Mouse (Mus musculus): Measurements from ENCODE around the gene Gan. TPM values are rescaled to one million over a fixed set of nuclear protein-coding genes. Genes with fewer than 3 reads are reported as not detected.

Gene Gan
- polyA plus RNA-seq, 1 experiment, result 1.7 TPM

GRCm38 (mm10) chr8:117156149-117156548 is 1.8 kb upstream of the Gan start:
- H3K4me3 ChIP-seq (replicated peaks), result peak overlapping the region; percentile 18
- peaks cover 60% of the 10 kb centered on the region for H3K4me1 ChIP-seq
- no peaks in the 10 kb centered on the region for H3K9me3 ChIP-seq
- TF ChIP-seq GATA1 (IDR thresholded peaks at IDR 0.05; ENCODE audit: borderline replicate concordance, low read length) (no peak), FLI1 (IDR thresholded peaks at IDR 0.05; ENCODE audit: low read length) (no peak)
- peaks cover 2% of the 10 kb centered on the region for H3K27me3 ChIP-seq (replicated peaks)
- peaks cover 2% of the 10 kb centered on the region for H3K36me3 ChIP-seq (replicated peaks; ENCODE audit: low read length)

GRCm38 (mm10) chr8:117156866-117157768 is 818 bp upstream of the Gan start:
- H3K27me3 ChIP-seq (replicated peaks), result no peaks in the 10 kb centered on the region
- TF ChIP-seq GATA1 (IDR thresholded peaks at IDR 0.05; ENCODE audit: borderline replicate concordance, low read length) (no peak), FLI1 (IDR thresholded peaks at IDR 0.05; ENCODE audit: low read length) (no peak)
- peaks cover 65% of the 10 kb centered on the region for H3K4me1 ChIP-seq
- H3K36me3 ChIP-seq (replicated peaks; ENCODE audit: low read length), result peaks cover 7% of the 10 kb centered on the region
- H3K9me3 ChIP-seq, result no peaks in the 10 kb centered on the region
- peak overlapping the region; percentile 98 for H3K4me3 ChIP-seq (replicated peaks)

- Histone ChIP-seq H3K4me3 (replicated peaks) (peak overlapping the region; percentile 98), H3K9me3 (no peaks in the 10 kb centered on the region), H3K4me1 (peaks cover 59% of the 10 kb centered on the region), H3K36me3 (replicated peaks; ENCODE audit: low read length) (peaks cover 7% of the 10 kb centered on the region), H3K27me3 (replicated peaks) (no peaks in the 10 kb centered on the region)
- TF ChIP-seq GATA1 (IDR thresholded peaks at IDR 0.05; ENCODE audit: borderline replicate concordance, low read length) (no peak), FLI1 (IDR thresholded peaks at IDR 0.05; ENCODE audit: low read length) (no peak)
These were observed 205 bp upstream of the Gan start for GRCm38 (mm10) chr8:117157769-117158091.

- Histone ChIP-seq H3K36me3 (replicated peaks; ENCODE audit: low read length) (peaks cover 13% of the 10 kb centered on the region), H3K4me1 (peaks cover 57% of the 10 kb centered on the region), H3K27me3 (replicated peaks) (no peaks in the 10 kb centered on the region), H3K9me3 (no peaks in the 10 kb centered on the region), H3K4me3 (replicated peaks) (peak overlapping the region; percentile 98)
- TF ChIP-seq GATA1 (IDR thresholded peaks at IDR 0.05; ENCODE audit: borderline replicate concordance, low read length) (no peak), FLI1 (IDR thresholded peaks at IDR 0.05; ENCODE audit: low read length) (no peak)
These were observed 1.1 kb downstream of the Gan start for GRCm38 (mm10) chr8:117159031-117159430.

- peaks cover 61% of the 10 kb centered on the region for H3K36me3 ChIP-seq (replicated peaks; ENCODE audit: low read length)
- H3K4me1 ChIP-seq, result peaks cover 52% of the 10 kb centered on the region
- H3K27me3 ChIP-seq (replicated peaks), result no peaks in the 10 kb centered on the region
- H3K4me3 ChIP-seq (replicated peaks), result no peak overlapping the region
- H3K9me3 ChIP-seq, result no peaks in the 10 kb centered on the region
- TF ChIP-seq GATA1 (IDR thresholded peaks at IDR 0.05; ENCODE audit: borderline replicate concordance, low read length) (no peak), FLI1 (IDR thresholded peaks at IDR 0.05; ENCODE audit: low read length) (no peak)
These were observed 7.0 kb downstream of the Gan start for GRCm38 (mm10) chr8:117164912-117165311.

GRCm38 (mm10) chr8:117165542-117165941 is 7.6 kb downstream of the Gan start:
- H3K4me1 ChIP-seq, result peaks cover 55% of the 10 kb centered on the region
- TF ChIP-seq FLI1 (IDR thresholded peaks at IDR 0.05; ENCODE audit: low read length), result no peak
- no peak for TF ChIP-seq GATA1 (IDR thresholded peaks at IDR 0.05; ENCODE audit: borderline replicate concordance, low read length)
- no peaks in the 10 kb centered on the region for H3K9me3 ChIP-seq
- H3K36me3 ChIP-seq (replicated peaks; ENCODE audit: low read length), result peaks cover 61% of the 10 kb centered on the region
- no peak overlapping the region for H3K4me3 ChIP-seq (replicated peaks)
- no peaks in the 10 kb centered on the region for H3K27me3 ChIP-seq (replicated peaks)

- Histone ChIP-seq H3K4me1 (peaks cover 55% of the 10 kb centered on the region), H3K9me3 (no peaks in the 10 kb centered on the region), H3K4me3 (replicated peaks) (no peak overlapping the region), H3K36me3 (replicated peaks; ENCODE audit: low read length) (peaks cover 61% of the 10 kb centered on the region), H3K27me3 (replicated peaks) (no peaks in the 10 kb centered on the region)
- TF ChIP-seq FLI1 (IDR thresholded peaks at IDR 0.05; ENCODE audit: low read length) (no peak), GATA1 (IDR thresholded peaks at IDR 0.05; ENCODE audit: borderline replicate concordance, low read length) (no peak)
These were observed 8.6 kb downstream of the Gan start for GRCm38 (mm10) chr8:117166515-117166914.

- Histone ChIP-seq H3K36me3 (replicated peaks; ENCODE audit: low read length) (peaks cover 65% of the 10 kb centered on the region), H3K4me3 (replicated peaks) (no peak overlapping the region), H3K27me3 (replicated peaks) (no peaks in the 10 kb centered on the region), H3K4me1 (peaks cover 61% of the 10 kb centered on the region), H3K9me3 (no peaks in the 10 kb centered on the region)
- TF ChIP-seq FLI1 (IDR thresholded peaks at IDR 0.05; ENCODE audit: low read length) (no peak), GATA1 (IDR thresholded peaks at IDR 0.05; ENCODE audit: borderline replicate concordance, low read length) (no peak)
These were observed 9.4 kb downstream of the Gan start for GRCm38 (mm10) chr8:117167243-117167883.

GRCm38 (mm10) chr8:117168378-117168777 is 10.4 kb downstream of the Gan start:
- Histone ChIP-seq H3K27me3 (replicated peaks) (no peaks in the 10 kb centered on the region), H3K4me3 (replicated peaks) (no peak overlapping the region), H3K4me1 (peaks cover 67% of the 10 kb centered on the region), H3K9me3 (no peaks in the 10 kb centered on the region), H3K36me3 (replicated peaks; ENCODE audit: low read length) (peaks cover 66% of the 10 kb centered on the region)
- no peak for TF ChIP-seq GATA1 (IDR thresholded peaks at IDR 0.05; ENCODE audit: borderline replicate concordance, low read length)
- no peak for TF ChIP-seq FLI1 (IDR thresholded peaks at IDR 0.05; ENCODE audit: low read length)

- H3K27me3 ChIP-seq (replicated peaks), result no peaks in the 10 kb centered on the region
- TF ChIP-seq GATA1 (IDR thresholded peaks at IDR 0.05; ENCODE audit: borderline replicate concordance, low read length) (no peak), FLI1 (IDR thresholded peaks at IDR 0.05; ENCODE audit: low read length) (no peak)
- no peaks in the 10 kb centered on the region for H3K9me3 ChIP-seq
- H3K4me3 ChIP-seq (replicated peaks), result peak overlapping the region; percentile 54
- H3K4me1 ChIP-seq, result peaks cover 79% of the 10 kb centered on the region
- H3K36me3 ChIP-seq (replicated peaks; ENCODE audit: low read length), result peaks cover 75% of the 10 kb centered on the region
These were observed 13.9 kb downstream of the Gan start for GRCm38 (mm10) chr8:117171826-117172225.
